Mouse (Mus musculus): ENCODE measurements around the gene Cyp3a11. TPM values are rescaled to one million over a fixed set of nuclear protein-coding genes. Genes with fewer than 3 reads are reported as not detected.
"Not testable (repeated sequence)": the region's sequence is repeated elsewhere in the genome, so short reads cannot be mapped to it uniquely, and the experiment has no call there.

Cyp3a11 gene
- polyA plus RNA-seq, 1 experiment, result not detected

DNA sequence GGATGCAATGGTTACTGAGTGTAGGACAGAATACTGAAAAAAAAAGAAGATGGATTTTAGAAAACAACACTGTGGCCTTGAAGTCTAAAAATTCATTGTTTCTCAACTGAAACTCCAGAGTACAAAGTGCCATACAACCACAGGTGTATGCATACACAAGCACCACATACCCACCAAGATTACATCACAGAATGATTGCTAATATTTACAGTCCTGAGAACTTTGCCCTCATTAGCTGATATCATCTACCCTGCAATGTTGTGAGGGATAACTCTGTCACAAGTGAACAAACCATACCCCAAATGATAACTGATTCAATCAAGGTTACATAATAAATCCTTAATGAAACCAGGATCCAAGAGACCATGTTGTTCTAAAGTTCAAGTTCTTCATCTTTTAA is 1.4 kb upstream of the Cyp3a11 start:
- TF ChIP-seq CTCF (IDR thresholded peaks at IDR 0.05; ENCODE audit: borderline replicate concordance, insufficient read depth, low read depth, low read length) (no peak), POLR2A (IDR thresholded peaks at IDR 0.05; ENCODE audit: borderline replicate concordance, insufficient read depth, low read length) (no peak)
- no peaks in the 10 kb centered on the region for H3K27me3 ChIP-seq (ENCODE audit: control insufficient read depth, insufficient read depth, low read length)
- no peak for DNase-seq
- no peak overlapping the region for H3K4me3 ChIP-seq (replicated peaks; ENCODE audit: insufficient read depth, low read depth, low read length)
- no peak overlapping the region for H3K27ac ChIP-seq (ENCODE audit: insufficient read depth, low read length)
- H3K4me1 ChIP-seq (ENCODE audit: control insufficient read depth, insufficient read depth, low read length), result no peaks in the 10 kb centered on the region

DNA sequence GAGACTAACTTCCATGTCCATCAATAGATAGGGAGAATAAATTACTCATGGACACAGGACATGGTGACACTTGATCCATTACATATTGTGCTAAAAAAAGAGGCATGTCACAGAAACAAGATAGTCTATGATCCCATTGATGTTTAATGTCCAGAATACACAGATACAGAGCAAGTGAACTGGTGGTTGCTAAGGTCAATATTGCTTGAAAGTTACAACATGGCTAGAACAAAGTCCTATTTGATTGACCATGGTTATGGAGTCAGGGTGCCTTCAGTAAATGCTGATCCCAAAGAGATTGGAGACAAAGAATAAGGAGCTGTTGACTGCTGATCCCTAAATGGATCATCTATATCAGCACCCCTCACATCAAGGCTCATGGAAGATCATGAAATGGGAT is 12.3 kb downstream of the Cyp3a11 start:
- not testable (repeated sequence) for DNase-seq; H3K4me3 ChIP-seq (replicated peaks; ENCODE audit: insufficient read depth, low read depth, low read length); H3K27ac ChIP-seq (ENCODE audit: insufficient read depth, low read length); H3K27me3 ChIP-seq (ENCODE audit: control insufficient read depth, insufficient read depth, low read length); H3K4me1 ChIP-seq (ENCODE audit: control insufficient read depth, insufficient read depth, low read length)

DNA sequence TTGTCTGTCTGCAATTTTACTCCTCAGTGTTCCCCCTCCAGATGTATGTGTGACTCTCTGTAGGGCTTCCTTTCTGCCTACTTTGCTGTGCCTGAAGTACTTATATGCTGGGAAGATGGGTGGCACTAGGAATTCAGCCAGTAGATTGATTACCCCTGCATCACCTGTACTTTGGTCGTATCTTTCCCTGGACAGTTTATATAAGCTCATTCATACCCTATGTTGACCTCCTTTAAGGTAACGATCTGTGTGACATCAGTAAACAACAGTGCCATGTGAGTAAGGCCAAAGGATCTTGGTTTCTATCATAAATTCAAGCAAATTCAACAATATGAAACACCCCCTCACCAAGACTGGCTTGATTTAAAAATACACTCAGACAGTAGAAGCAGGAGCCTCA is 74.0 kb downstream of the Cyp3a11 start, which contains the start of gene Cyp3a44:
Gene Cyp3a44 (minus strand): TSS at position 79 of the 400 bp plus-strand sequence.
- H3K27ac ChIP-seq (ENCODE audit: insufficient read depth, low read length); H3K27me3 ChIP-seq (ENCODE audit: control insufficient read depth, insufficient read depth, low read length); H3K4me1 ChIP-seq (ENCODE audit: control insufficient read depth, insufficient read depth, low read length); DNase-seq; H3K4me3 ChIP-seq (replicated peaks; ENCODE audit: insufficient read depth, low read depth, low read length): not testable (repeated sequence)
- 63% methylated on average over 2 of the region's 2 CpGs for WGBS

Other genes starting within 250 kb of the Cyp3a11 start
- not detected in 2 replicates for gene Cyp3a41a, start 159.8 kb downstream of the Cyp3a11 start, polyA plus RNA-seq (2012; rRNA removed)
- not detected in 2 replicates for gene Cyp3a44, start 74.1 kb downstream of the Cyp3a11 start, polyA plus RNA-seq (2012; rRNA removed)
- gene Cyp3a25, start 129.7 kb upstream of the Cyp3a11 start, polyA plus RNA-seq (2012; rRNA removed), result not detected in 2 replicates
- not detected in 2 replicates for gene Cyp3a59, start 199.3 kb upstream of the Cyp3a11 start, polyA plus RNA-seq (2012; rRNA removed)

All from cerebellum, adult 2 months (tissue).